Mouse (Mus musculus): ENCODE data around the gene Ehbp1. TPM values are rescaled to one million over a fixed set of nuclear protein-coding genes. Genes with fewer than 3 reads are reported as not detected.
A peak's percentile ranks its signal among the peaks of the same experiment; 100 is the strongest.

The Ehbp1 gene
- polyA plus RNA-seq, 1 experiment from 2014 or later, result 8.6 TPM

- ATAC-seq (replicated peaks; ENCODE audit: low FRiP score), result no peak
- Histone ChIP-seq H3K4me3 (replicated peaks) (no peak overlapping the region), H3K27me3 (no peaks in the 10 kb centered on the region), H3K4me2 (no peak overlapping the region), H3K4me1 (0 out of 2 replicates have a peak, but pooled peaks cover 3% of the 10 kb centered on the region), H3K9ac (no peak overlapping the region), H3K36me3 (peaks cover 18% of the 10 kb centered on the region), H3K27ac (no peak overlapping the region), H3K9me3 (replicated peaks) (no peaks in the 10 kb centered on the region; the same call in 1 of the 2 replicates)
- 89% methylated on average over 2 of the region's 2 CpGs for WGBS
Measured at GRCm38 (mm10) chr11:22274144-22274543, 67.9 kb downstream of the Ehbp1 start.

- ATAC-seq (replicated peaks; ENCODE audit: low FRiP score), result no peak
- Histone ChIP-seq H3K4me1 (0 out of 2 replicates have a peak, but pooled peaks cover 3% of the 10 kb centered on the region), H3K27ac (no peak overlapping the region)
Measured at GRCm38 (mm10) chr11:22273378-22273777, 68.7 kb downstream of the Ehbp1 start.

GRCm38 (mm10) chr11:22271889-22272288 is 70.2 kb downstream of the Ehbp1 start:
- H3K27ac ChIP-seq, result no peak overlapping the region
- H3K4me2 ChIP-seq, result no peak overlapping the region
- H3K9ac ChIP-seq, result no peak overlapping the region
- WGBS, result 89% methylated on average over 3 of the region's 3 CpGs
- no peaks in the 10 kb centered on the region for H3K9me3 ChIP-seq (replicated peaks)
- ATAC-seq (replicated peaks; ENCODE audit: low FRiP score), result no peak
- no peak overlapping the region for H3K4me3 ChIP-seq (replicated peaks)
- H3K4me1 ChIP-seq, result 0 out of 2 replicates have a peak, but pooled peaks cover 3% of the 10 kb centered on the region
- no peaks in the 10 kb centered on the region for H3K27me3 ChIP-seq
- peaks cover 10% of the 10 kb centered on the region for H3K36me3 ChIP-seq

More at GRCm38 (mm10) chr11:22273378-22273777, 68.7 kb downstream of the Ehbp1 start:
- H3K36me3 ChIP-seq, result peaks cover 15% of the 10 kb centered on the region
- no peak overlapping the region for H3K9ac ChIP-seq
- H3K4me2 ChIP-seq, result no peak overlapping the region
- 82% methylated on average over 7 of the region's 7 CpGs for WGBS
- H3K27me3 ChIP-seq, result no peaks in the 10 kb centered on the region
- no peaks in the 10 kb centered on the region; the same call in 1 of the 2 replicates for H3K9me3 ChIP-seq (replicated peaks)
- H3K4me3 ChIP-seq (replicated peaks), result no peak overlapping the region

GRCm38 (mm10) chr11:22269643-22270042 is 72.4 kb downstream of the Ehbp1 start:
- Histone ChIP-seq H3K27ac (no peak overlapping the region), H3K4me1 (0 out of 2 replicates have a peak, but pooled peaks cover 3% of the 10 kb centered on the region), H3K27me3 (no peaks in the 10 kb centered on the region), H3K9me3 (replicated peaks) (no peaks in the 10 kb centered on the region), H3K4me2 (no peak overlapping the region), H3K4me3 (replicated peaks) (no peak overlapping the region), H3K9ac (no peak overlapping the region), H3K36me3 (no peaks in the 10 kb centered on the region)
- WGBS, result 68% methylated on average over 4 of the region's 4 CpGs
- ATAC-seq (replicated peaks; ENCODE audit: low FRiP score), result no peak

- Histone ChIP-seq H3K9me3 (replicated peaks) (no peaks in the 10 kb centered on the region), H3K36me3 (no peaks in the 10 kb centered on the region), H3K27ac (no peak overlapping the region), H3K9ac (no peak overlapping the region), H3K27me3 (no peaks in the 10 kb centered on the region), H3K4me3 (replicated peaks) (no peak overlapping the region), H3K4me1 (0 out of 2 replicates have a peak, but pooled peaks cover 3% of the 10 kb centered on the region), H3K4me2 (no peak overlapping the region)
- 80% methylated on average over 3 of the region's 3 CpGs for WGBS
- ATAC-seq (replicated peaks; ENCODE audit: low FRiP score), result no peak
Measured at GRCm38 (mm10) chr11:22269173-22269572, 72.9 kb downstream of the Ehbp1 start.

GRCm38 (mm10) chr11:22267014-22267413 is 75.1 kb downstream of the Ehbp1 start:
- 0 out of 2 replicates have a peak, but pooled peaks cover 3% of the 10 kb centered on the region for H3K4me1 ChIP-seq
- H3K36me3 ChIP-seq, result no peaks in the 10 kb centered on the region
- no peak overlapping the region for H3K27ac ChIP-seq
- no peak overlapping the region for H3K9ac ChIP-seq
- H3K4me3 ChIP-seq (replicated peaks), result no peak overlapping the region
- H3K9me3 ChIP-seq (replicated peaks), result no peaks in the 10 kb centered on the region
- H3K4me2 ChIP-seq, result no peak overlapping the region
- no peak for ATAC-seq (replicated peaks; ENCODE audit: low FRiP score)
- no peaks in the 10 kb centered on the region for H3K27me3 ChIP-seq

- Histone ChIP-seq H3K36me3 (no peaks in the 10 kb centered on the region), H3K4me2 (no peak overlapping the region), H3K27ac (no peak overlapping the region), H3K27me3 (no peaks in the 10 kb centered on the region), H3K4me3 (replicated peaks) (no peak overlapping the region), H3K4me1 (no peaks in the 10 kb centered on the region), H3K9ac (no peak overlapping the region), H3K9me3 (replicated peaks) (no peaks in the 10 kb centered on the region)
- WGBS, result 95% methylated on average over 1 of the region's 1 CpGs
- no peak for ATAC-seq (replicated peaks; ENCODE audit: low FRiP score)
Measured at GRCm38 (mm10) chr11:22255418-22255817, 86.7 kb downstream of the Ehbp1 start.

GRCm38 (mm10) chr11:22249363-22249762 is 92.7 kb downstream of the Ehbp1 start:
- Histone ChIP-seq H3K4me1 (no peaks in the 10 kb centered on the region), H3K9ac (no peak overlapping the region), H3K27ac (no peak overlapping the region), H3K36me3 (no peaks in the 10 kb centered on the region; the same call in 1 of the 2 replicates), H3K9me3 (replicated peaks) (no peaks in the 10 kb centered on the region), H3K4me2 (no peak overlapping the region), H3K4me3 (replicated peaks) (no peak overlapping the region), H3K27me3 (no peaks in the 10 kb centered on the region)
- no peak for ATAC-seq (replicated peaks; ENCODE audit: low FRiP score)
- WGBS, result 76% methylated on average over 2 of the region's 2 CpGs

- Histone ChIP-seq H3K9ac (no peak overlapping the region), H3K4me1 (no peaks in the 10 kb centered on the region), H3K9me3 (replicated peaks) (no peaks in the 10 kb centered on the region), H3K27ac (no peak overlapping the region), H3K27me3 (no peaks in the 10 kb centered on the region), H3K4me3 (replicated peaks) (no peak overlapping the region), H3K4me2 (no peak overlapping the region), H3K36me3 (no peaks in the 10 kb centered on the region; the same call in 1 of the 2 replicates)
- WGBS, result 64% methylated on average over 4 of the region's 4 CpGs
- ATAC-seq (replicated peaks; ENCODE audit: low FRiP score), result no peak
Measured at GRCm38 (mm10) chr11:22247736-22248135, 94.4 kb downstream of the Ehbp1 start.

- H3K4me2 ChIP-seq, result no peak overlapping the region
- no peaks in the 10 kb centered on the region for H3K4me1 ChIP-seq
- H3K27ac ChIP-seq, result no peak overlapping the region
- no peak for ATAC-seq (replicated peaks; ENCODE audit: low FRiP score)
- H3K27me3 ChIP-seq, result no peaks in the 10 kb centered on the region
- H3K36me3 ChIP-seq, result no peaks in the 10 kb centered on the region; the same call in 1 of the 2 replicates
- H3K9ac ChIP-seq, result no peak overlapping the region
- no peaks in the 10 kb centered on the region for H3K9me3 ChIP-seq (replicated peaks)
- no peak overlapping the region for H3K4me3 ChIP-seq (replicated peaks)
Measured at GRCm38 (mm10) chr11:22247069-22247468, 95.0 kb downstream of the Ehbp1 start.

- Histone ChIP-seq H3K27me3 (no peaks in the 10 kb centered on the region), H3K9ac (no peak overlapping the region), H3K27ac (no peak overlapping the region), H3K36me3 (peaks cover 9% of the 10 kb centered on the region; the same call in 1 of the 2 replicates), H3K4me3 (replicated peaks) (no peak overlapping the region), H3K4me2 (no peak overlapping the region), H3K4me1 (no peaks in the 10 kb centered on the region), H3K9me3 (replicated peaks) (no peaks in the 10 kb centered on the region)
- WGBS, result 84% methylated on average over 5 of the region's 5 CpGs
- ATAC-seq (replicated peaks; ENCODE audit: low FRiP score), result no peak
Measured at GRCm38 (mm10) chr11:22235558-22235957, 106.5 kb downstream of the Ehbp1 start.

GRCm38 (mm10) chr11:22234739-22235138 is 107.4 kb downstream of the Ehbp1 start:
- H3K27ac ChIP-seq, result no peak overlapping the region
- no peak overlapping the region for H3K4me2 ChIP-seq
- no peak overlapping the region for H3K9ac ChIP-seq
- H3K36me3 ChIP-seq, result peaks cover 9% of the 10 kb centered on the region; the same call in 1 of the 2 replicates
- H3K9me3 ChIP-seq (replicated peaks), result no peaks in the 10 kb centered on the region
- H3K27me3 ChIP-seq, result no peaks in the 10 kb centered on the region
- no peak overlapping the region for H3K4me3 ChIP-seq (replicated peaks)
- H3K4me1 ChIP-seq, result no peaks in the 10 kb centered on the region
- ATAC-seq (replicated peaks; ENCODE audit: low FRiP score), result 0 out of 2 replicates have a peak, but pooled peaks have one; percentile 57
- WGBS, result 67% methylated on average over 1 of the region's 1 CpGs

- Histone ChIP-seq H3K27me3 (no peaks in the 10 kb centered on the region), H3K27ac (no peak overlapping the region), H3K9me3 (replicated peaks) (no peaks in the 10 kb centered on the region), H3K9ac (no peak overlapping the region), H3K4me2 (no peak overlapping the region), H3K4me3 (replicated peaks) (no peak overlapping the region), H3K36me3 (no peaks in the 10 kb centered on the region), H3K4me1 (no peaks in the 10 kb centered on the region)
- WGBS, result 28% methylated on average over 6 of the region's 6 CpGs
- peak; percentile 72 for ATAC-seq (replicated peaks; ENCODE audit: low FRiP score)
Measured at GRCm38 (mm10) chr11:22230906-22231305, 111.2 kb downstream of the Ehbp1 start.
